Mouse (Mus musculus): ENCODE data around the gene Cxcr5.
A peak's percentile ranks its signal among the peaks of the same experiment; 100 is the strongest.

Gene Cxcr5

DNA sequence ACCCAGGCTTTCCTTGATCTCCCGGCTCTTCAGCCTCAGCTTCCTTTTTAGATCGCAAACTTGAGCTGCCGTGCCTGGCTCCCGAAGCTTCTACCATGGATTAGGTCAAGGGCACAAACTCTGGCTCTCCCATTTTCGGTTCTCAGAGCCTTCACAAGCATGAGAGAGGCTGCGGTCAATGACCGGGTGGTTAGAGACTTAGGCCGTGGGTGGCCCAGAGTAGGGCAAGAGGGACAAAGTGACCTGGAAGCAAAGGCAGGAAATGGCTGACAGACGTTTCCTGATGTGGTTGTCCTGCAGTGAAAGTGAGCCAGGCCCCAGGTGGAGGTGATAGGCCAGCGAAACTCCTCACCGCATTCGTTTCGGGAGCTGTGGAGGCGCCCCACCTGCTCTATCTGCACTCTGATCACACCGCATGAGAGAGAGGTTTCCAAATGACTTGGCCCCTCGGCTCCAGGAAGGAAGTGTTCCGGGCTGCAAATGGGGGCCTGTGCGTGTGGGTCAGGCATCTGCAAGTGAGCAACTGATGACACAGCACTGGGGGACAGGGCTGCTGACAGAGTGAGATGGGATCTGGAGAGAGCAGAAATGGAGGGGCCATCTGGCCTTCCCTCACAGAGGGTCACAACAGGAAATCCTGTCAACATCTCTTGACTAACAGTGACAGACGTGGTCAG lies 23.9 kb downstream of the Cxcr5 start:
- DNase-seq (ENCODE audit: low read depth) = peak; percentile 61

DNA sequence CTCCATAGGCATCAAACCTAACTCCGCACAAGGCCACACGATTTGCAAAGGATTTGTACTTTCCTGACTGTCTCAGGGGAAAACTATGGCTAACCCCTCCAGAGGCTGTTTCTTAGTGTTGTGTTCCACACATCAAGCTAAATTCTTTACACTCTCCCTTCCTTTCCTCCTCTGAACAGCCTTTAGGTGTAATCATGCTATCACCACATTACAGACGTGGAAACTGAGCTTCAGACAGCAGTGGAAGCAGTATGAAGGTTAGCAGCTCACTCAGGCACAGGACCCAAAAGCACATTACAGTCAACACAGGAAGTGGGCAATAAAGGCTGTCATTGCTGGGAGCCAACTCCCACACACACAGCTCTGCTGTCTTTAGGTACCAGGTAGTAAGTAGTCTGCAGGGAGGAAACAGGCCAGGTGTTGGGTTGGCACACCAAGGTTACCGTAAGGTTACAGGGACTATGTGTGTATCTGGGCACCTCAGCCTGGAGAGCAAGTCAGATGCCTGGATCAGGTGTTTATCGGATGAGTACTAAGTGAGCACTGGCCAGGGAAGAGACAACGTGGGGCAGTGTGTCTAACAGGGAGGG lies 28.6 kb downstream of the Cxcr5 start:
- peak; percentile 91 for DNase-seq (ENCODE audit: low read depth)

DNA sequence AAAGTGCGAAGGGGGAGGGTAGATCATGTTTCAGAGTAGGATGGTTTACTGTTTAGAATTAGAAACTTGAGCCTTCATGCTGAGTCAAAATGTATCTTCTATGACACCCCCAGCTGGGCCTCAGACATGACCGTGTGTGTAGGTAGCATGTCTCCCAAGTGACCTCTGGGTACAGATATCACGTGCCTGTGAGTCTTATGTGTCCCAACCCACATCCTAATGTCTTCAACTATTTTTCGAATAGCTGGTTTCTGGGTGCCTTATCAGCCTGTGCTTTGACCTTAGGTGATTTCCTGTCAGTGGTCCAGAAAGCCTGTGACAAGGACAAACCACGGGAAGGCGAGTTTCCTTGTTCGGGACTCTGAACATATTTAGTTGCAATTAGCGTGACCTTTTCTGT lies 33.3 kb downstream of the Cxcr5 start:
- no peak for DNase-seq (ENCODE audit: low read depth)

DNA sequence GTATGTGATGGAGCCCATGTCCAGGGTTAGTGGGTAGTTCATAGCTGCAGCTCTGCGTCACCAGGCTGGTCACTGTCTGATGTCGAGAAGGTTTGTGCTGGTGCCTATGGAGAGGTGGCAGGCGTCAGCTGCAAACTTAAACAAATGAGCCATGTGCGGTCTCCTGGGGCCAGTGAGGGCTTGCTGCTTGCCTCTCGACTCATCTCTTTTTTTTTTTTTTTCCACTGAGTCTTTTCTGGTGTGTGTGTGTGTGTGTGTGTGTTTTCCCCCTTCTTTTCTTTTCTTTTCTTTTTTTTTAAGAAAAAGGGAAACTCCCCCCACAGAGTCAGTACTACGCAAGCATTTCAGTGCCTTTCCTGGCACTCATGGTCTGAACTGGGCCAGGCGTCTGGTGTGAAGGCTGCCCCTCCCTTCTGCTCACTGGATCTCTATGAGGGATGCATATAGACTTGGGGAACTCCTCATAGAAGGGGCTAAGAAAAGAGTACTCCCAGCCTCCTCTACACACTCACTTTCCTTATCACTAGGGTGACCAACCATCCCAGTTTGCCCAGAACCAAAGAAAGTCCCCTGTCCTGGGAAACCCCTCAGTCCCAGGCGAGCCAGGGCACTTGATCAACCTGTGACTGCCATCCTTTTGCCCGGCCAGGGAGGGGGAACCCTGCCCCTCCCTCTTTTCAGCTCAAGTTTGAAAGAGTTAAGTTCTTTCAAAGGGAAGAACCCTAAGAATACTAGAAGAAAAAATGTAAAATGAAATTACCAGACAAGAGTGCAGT lies 35.2 kb downstream of the Cxcr5 start:
- DNase-seq (ENCODE audit: low read depth) = peak; percentile 65

DNA sequence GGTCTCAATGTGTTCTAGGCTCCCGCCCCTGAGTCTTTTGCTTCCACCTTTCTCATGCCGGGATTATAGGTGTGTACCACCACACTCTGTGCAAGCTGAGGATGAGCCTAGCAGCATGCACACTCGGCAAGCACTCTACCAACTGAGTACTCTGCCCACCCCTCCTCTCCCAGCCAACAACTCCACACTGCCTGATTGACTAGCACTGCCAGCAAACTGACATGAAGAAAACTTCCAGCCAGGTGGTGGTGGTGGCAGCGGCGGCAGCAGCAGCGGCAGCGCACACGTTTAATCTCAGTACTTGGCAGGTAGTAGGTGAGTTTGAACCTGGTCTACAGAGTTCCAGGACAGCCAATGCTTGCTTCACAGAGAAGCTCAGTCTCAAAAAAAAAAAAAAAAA lies 36.1 kb downstream of the Cxcr5 start:
- no peak for DNase-seq (ENCODE audit: low read depth)

DNA sequence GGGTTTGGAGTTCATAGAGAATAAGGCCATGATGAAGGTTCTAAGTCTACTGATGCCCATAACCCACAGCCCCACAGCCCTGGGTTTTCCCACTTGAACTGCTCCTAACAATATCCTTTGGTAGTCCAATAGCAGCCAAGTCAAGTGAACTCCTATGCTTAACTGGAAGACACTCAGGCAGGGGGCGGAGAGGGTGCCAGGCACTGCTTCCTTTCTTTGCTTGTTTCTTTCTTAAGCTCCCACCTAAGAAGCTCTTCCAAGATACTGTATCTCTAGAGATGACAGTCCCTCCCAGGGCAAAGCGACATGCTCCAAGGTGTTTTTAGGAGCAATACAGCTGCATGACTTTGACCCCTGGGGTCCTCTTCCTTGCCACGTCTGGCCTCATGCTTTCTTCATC lies 36.7 kb downstream of the Cxcr5 start:
- DNase-seq (ENCODE audit: low read depth) = no peak

DNA sequence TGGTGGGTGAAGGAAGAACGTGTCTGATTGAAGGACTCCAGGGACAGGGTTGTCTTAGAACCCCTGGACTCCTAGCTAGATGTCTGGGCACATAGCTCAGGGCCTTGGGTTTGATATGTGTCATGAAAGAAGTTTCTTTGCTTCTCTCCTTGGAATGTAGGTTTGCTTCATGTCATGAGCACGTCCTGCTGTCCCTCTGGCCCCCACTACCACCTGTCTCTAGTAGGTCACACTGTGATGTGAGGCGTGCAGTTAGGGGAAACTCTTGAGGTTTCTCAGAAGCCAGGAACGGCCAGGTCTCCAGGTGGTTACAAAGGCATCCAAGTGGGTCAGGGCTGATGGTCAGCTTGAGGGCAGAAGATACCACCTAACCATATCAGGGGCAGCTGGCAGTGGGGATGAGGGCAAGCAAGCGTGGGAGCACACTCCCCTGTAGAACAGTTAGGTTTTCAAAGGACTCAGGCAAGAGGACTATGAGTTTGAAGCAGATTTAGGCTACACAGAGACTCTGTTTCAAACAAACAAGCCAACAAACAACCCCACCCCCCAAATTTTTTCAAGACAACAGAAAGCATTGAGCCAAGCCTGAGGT lies 37.3 kb downstream of the Cxcr5 start:
- DNase-seq (ENCODE audit: low read depth) = no peak

DNA sequence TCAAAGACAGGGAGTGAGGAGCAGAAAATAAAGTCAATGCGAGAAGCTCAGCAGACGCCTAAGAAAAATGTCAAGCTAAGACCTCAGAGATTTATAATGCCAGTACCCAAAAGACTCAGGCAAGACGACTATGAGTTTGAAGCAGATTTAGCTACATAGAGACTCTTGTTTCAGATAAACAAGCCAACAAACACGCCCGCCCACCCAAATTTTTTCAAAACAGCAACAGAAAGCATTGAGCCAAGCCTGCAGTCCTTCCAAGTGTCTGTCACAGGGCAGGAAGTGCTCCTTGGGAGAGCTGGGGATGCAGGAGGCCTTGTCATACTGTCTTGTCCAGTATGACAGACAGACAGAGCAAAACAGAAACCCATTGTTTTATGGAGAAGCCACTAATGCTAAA lies 38.0 kb downstream of the Cxcr5 start:
- no peak for DNase-seq (ENCODE audit: low read depth)

DNA sequence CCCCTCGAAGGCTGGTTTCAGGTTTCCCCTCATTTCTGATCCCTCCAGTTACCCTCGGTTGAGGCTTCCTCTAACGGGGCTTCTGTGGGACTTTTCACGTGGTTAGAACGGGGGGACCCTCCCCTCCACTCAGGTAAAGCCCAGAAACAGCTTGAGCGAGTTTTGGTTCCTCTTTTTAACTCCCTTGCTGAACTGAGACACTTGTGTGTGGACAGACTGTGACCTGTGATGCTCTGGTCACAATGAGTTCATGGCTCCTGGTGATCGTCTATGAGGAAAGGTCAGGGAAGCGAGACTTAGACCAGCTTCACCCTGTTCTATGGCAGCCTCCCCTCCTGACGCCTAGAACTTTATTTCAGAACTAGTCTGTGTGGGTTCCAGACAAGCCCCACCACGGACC lies 39.8 kb downstream of the Cxcr5 start:
- DNase-seq (ENCODE audit: low read depth) = no peak

DNA sequence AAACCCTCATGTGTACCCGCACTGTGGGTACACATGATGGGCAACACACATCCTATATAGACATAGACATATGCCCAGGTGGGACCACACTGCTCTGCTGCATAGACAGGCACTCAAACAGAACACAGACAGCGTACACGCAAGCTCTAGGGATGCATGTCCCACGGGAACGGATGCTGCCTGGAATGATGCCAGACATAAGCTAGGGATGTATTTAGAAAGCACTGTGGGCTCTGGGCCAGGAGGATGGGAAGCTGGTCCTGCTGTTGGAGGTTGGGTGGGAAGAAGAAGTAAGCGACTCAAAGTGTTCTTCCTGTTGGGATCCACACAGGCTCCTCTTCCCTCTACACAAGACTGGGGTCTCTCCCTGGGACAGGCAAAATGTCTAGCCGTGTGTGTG lies 43.6 kb downstream of the Cxcr5 start:
- DNase-seq (ENCODE audit: low read depth) = no peak

DNA sequence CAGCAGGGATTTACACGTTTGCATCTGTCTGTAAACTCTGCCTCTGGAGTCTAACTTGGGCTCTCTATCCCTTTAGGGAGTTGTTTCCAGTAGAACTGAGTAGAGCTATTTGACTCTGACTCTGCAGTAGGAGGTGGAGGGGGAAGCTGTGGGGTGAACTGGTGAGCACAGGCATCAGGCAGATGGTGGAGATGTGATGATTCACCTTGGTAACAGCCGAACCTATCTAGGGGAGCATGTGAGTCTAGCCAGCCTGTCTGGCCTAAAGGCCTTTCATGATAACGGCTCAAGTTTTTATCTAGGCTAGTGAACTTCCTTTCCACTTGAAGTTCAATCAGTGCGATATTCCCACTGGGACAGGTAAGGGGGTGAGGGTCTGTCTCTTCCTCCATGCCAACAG lies 44.3 kb downstream of the Cxcr5 start:
- peak; percentile 68 for DNase-seq (ENCODE audit: low read depth)

DNA sequence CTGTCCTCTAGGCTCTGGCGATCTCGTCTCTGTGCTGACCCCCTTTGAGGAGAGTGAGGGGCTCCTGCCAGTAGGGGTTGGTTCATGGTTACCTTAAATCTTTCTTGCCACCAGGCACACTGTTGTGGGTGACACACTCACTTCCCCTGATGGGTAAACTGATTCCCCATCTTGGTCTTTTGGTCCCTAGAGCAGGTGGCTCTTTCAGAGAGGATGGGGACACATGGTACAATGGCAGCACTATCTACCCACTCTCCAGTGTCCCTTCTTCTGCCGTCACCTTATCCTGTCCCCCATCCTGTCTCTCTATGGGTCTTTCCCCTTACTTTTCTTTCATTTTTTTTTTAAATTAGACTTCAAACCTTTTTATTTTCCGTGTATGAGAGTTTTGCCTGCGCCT lies 45.8 kb downstream of the Cxcr5 start:
- DNase-seq (ENCODE audit: low read depth) = peak; percentile 70

DNA sequence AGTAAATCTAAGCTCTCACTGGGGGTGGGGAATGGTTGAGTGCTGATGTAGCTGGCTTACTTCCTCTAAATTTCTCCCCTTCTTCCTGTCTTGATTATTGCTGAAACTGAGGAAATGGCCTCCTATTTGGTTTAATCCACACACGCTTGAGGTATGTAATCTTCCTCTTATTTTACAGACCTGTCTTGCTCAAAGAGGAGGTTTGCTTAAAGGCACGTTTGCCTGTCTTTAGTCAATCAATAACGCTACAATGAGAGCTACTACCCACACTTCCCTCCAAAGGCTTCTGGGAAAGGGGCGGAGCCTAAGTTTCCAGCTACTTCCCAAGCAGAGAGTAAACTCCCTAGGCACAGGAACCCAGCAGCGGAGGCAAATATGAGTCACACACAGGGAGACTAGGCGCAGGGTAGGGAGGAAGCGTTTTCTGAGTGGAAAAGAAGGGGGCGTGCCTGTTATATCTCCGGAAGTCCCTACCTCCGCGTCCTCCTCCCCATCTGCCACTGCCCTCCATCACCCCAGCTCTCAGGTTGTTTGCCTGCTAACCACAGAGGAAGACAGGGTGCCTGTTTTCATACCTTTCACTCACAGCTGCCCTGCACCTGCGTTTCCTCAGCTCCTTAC lies 46.4 kb downstream of the Cxcr5 start:
- DNase-seq (ENCODE audit: low read depth) = peak; percentile 84

DNA sequence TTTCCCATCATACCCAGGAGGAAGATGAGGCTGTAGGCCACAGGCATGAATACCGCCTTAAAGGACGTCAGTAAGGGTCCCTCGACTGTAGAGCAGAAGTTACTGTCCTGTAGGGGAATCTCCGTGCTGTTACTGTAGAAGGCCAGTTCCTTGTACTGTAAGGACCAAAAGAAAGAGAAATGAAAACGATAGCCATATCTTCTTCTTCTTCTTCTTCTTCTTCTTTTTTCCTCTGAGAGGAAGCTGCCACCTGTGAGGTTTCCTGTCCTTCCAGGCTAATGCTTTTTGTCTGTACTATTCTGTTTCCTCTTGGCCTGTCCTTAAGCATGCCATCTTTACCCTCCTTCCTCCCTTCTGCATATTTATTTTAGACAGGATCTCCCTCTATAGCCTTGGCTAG lies 47.5 kb downstream of the Cxcr5 start:
- DNase-seq (ENCODE audit: low read depth) = no peak

DNA sequence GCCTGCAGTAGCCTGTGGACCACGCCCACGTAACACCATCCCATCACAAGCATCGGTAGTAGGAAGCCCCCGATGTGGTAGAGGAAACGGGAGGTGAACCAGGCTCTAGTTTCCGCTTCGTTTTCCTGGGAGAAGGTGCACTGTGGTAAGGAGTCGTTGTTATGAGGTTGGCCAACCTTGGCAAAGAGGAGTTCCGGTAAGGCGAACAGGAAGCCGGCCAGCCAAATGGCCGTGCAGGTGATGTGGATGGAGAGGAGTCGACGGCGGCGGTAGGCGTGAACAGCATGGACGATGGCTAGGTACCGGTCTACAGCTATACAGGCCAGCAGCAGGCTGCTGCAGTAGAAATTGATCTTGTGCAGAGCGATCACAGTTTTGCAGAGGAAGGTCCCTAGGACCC lies 48.1 kb downstream of the Cxcr5 start:
- DNase-seq (ENCODE audit: low read depth) = no peak

DNA sequence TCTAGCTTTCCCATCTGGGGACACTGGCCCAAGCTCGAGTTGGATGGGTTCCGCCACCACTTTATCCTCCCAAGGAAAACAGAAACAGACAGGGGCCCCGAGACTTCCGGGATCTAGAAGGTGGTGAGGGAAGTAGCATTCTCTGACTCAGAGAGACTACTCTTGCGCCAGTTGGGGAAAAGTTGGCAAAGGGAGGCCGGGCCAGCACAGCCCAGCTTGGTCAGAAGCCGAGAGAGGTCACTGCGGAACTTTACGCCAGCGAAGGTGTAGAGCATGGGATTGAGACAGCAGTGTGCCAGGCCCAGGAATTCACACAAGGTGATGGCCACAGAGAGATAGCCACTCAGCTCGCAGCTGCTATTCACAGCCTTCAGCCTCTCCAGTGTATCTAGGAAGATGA lies 48.6 kb downstream of the Cxcr5 start:
- DNase-seq (ENCODE audit: low read depth) = no peak

DNA sequence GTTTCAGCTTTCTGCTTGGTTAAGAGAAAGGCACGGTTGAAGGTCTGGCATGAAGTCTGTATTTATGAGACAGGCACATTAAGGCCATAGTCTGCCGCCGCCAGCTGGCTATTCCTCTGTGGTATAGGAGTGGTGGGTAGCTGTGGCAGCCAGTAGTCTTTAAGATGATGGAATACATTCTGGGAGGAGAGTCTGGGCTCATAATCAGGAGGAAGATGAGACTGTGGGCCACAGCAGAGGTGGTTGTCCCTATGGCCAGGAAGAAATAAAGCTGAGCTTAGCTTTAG lies 49.0 kb downstream of the Cxcr5 start:
- no peak for DNase-seq (ENCODE audit: low read depth)

DNA sequence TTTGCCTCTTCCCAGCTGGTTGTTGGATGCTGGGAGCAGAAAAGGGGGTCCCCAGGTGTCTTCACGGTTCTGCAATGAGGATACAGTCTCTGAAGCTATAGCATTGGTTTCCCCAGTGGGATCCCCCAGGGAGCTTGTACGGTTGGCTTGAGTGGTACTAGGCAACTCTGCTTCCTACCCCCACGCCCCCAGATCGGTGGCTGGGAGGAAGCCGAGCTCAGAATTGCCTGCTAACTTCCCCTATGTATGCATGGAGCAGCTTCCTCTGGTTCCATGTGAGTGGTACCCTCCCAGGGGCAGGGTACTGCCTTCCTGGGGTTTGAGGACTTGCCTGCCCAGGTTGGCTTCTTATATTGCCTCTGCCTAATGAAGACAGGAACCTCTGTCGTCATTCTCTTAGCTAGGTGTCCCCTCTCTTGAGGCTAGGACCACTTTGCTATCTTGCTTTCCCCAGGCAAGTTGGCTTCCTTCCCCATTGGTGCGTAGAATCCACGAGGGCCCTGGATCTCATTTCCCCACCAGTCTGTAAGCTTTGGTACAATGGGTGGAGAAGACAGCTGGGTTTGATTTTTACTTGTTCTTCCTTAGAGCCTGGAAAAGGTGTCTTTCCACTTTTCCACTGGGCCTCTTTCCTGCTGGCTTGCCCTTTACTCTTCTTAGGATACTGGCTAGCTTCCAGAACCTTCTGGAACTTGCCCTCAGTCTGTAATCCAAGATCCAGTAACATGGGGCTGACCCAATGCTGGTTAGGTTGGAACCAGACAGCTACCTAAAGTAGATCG lies 49.6 kb downstream of the Cxcr5 start:
- no peak for DNase-seq (ENCODE audit: low read depth)

DNA sequence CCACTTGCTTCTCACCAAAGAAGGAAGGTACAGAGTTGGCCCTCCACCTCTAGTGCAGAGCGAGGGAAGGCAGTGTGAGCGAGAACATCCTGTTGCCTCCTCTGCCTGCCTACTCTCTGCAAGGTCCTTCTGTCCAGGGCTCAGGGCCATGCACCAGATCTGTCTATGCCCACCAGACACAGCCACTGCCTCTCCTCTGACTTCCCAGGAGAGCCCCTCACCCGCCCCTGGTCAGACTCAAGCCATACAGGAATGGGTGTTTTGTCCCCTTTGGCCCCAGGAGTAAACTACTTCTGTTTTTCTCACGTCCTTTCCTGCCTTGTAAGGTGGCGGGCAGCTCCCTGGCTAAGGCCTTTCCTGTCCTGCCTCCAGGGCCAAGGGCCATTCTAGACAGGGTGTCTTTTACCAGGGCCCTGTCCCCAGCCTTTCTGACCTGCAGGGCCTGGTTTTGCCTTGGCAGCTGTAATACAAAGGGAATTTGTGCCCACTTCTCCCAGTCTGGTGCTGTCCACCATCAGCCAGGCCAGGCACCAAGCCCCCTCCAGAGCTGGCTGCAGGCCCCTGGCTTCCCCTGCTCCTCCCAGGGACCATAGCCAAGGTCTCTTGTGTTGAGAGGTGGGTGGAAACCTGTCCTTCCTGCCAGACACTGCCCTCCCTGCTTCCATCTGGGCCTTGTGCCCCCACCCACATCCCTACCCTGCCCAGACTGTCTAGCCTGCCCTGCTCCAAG lies 50.6 kb downstream of the Cxcr5 start:
- peak; percentile 74 for DNase-seq (ENCODE audit: low read depth)

DNA sequence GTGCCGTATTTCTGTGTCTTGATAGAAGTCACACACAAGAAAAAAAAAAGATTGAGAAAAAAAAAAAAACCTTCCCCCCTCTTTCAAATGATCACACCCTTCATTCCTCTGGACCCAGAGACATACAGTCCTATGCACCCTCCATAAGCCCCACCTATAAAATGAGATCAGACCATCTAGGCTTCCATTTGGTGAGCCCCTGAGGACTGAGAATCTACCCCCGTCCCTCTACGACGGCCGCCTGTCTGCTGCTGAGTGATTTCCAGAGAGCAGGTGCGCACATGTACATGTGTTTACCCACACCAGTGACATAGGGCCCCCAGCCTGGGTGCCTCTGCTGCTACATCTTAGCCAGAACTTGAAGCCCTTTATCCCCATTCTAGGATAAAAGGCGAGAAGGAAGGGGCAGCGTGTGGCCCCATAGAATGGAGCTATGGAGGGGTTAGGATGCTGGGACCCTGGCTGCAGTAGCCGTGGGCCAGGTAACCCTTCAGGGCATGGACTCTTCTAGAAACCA lies 51.3 kb downstream of the Cxcr5 start:
- DNase-seq (ENCODE audit: low read depth) = peak; percentile 76
